Mouse (Mus musculus) regulatory T cell (primary cell): Measurements from ENCODE around the gene Mrpl58.

ENCODE experiments used
- in situ Hi-C: fragments of 300-600 bp; cut with MboI, MseI; formaldehyde crosslinking; loops from one replicate; pipeline ENCODE4 v1.15.1; 2025; ENCODE audit warnings: high pct_unique_total_duplicates

Mrpl58 gene

GRCm38 (mm10) chr11:115403338-115404124, at the start of gene Mrpl58:
TSS of gene Mrpl58 (plus strand) at chr11:115403752.
- in situ Hi-C loops: no loop called here

- in situ Hi-C loops: no loop called here
Measured at GRCm38 (mm10) chr11:115354183-115354582, 49.4 kb upstream of the Mrpl58 start.

- in situ Hi-C loops: loop anchor here (5.0 kb wide), 3 partner anchors 41 to 151 kb away; no protein-coding TSS in a partner anchor
Measured at GRCm38 (mm10) chr11:115358468-115358867, 45.1 kb upstream of the Mrpl58 start.

GRCm38 (mm10) chr11:115359293-115359692, 44.3 kb upstream of the Mrpl58 start:
- in situ Hi-C loops: loop anchor here (5.0 kb wide), 3 partner anchors 42 to 152 kb away; no protein-coding TSS in a partner anchor

GRCm38 (mm10) chr11:115359726-115360125, 43.8 kb upstream of the Mrpl58 start:
- in situ Hi-C loops: loop anchor here (5.0 kb wide), 3 partner anchors 42 to 152 kb away; no protein-coding TSS in a partner anchor

GRCm38 (mm10) chr11:115364136-115364535, 39.4 kb upstream of the Mrpl58 start:
- in situ Hi-C loops: no loop called here

GRCm38 (mm10) chr11:115366039-115366705, 37.4 kb upstream of the Mrpl58 start:
- in situ Hi-C loops: no loop called here

GRCm38 (mm10) chr11:115366706-115367394, 36.7 kb upstream of the Mrpl58 start:
- in situ Hi-C loops: no loop called here

- in situ Hi-C loops: no loop called here
Measured at GRCm38 (mm10) chr11:115367395-115367944, 36.1 kb upstream of the Mrpl58 start, which contains the start of gene Hid1. TSS of gene Hid1 (minus strand) at chr11:115367756.

GRCm38 (mm10) chr11:115370368-115370767, 33.2 kb upstream of the Mrpl58 start:
- in situ Hi-C loops: loop anchor here (10.0 kb wide), 1 partner anchor 1464 kb away; no protein-coding TSS in a partner anchor

GRCm38 (mm10) chr11:115371354-115371753, 32.2 kb upstream of the Mrpl58 start:
- in situ Hi-C loops: loop anchor here (10.0 kb wide), 1 partner anchor 1463 kb away; no protein-coding TSS in a partner anchor

GRCm38 (mm10) chr11:115372015-115372414, 31.5 kb upstream of the Mrpl58 start:
- in situ Hi-C loops: loop anchor here (10.0 kb wide), 1 partner anchor 1463 kb away; no protein-coding TSS in a partner anchor

GRCm38 (mm10) chr11:115372737-115373136, 30.8 kb upstream of the Mrpl58 start:
- in situ Hi-C loops: loop anchor here (10.0 kb wide), 1 partner anchor 1462 kb away; no protein-coding TSS in a partner anchor

GRCm38 (mm10) chr11:115373805-115374694, 29.5 kb upstream of the Mrpl58 start:
- in situ Hi-C loops: loop anchor here (10.0 kb wide), 1 partner anchor 1461 kb away; no protein-coding TSS in a partner anchor

- in situ Hi-C loops: loop anchor here (10.0 kb wide), 1 partner anchor 1460 kb away; no protein-coding TSS in a partner anchor
Measured at GRCm38 (mm10) chr11:115374695-115375425, 28.7 kb upstream of the Mrpl58 start.

- in situ Hi-C loops: loop anchor here (10.0 kb wide), 1 partner anchor 1458 kb away; no protein-coding TSS in a partner anchor
Measured at GRCm38 (mm10) chr11:115376722-115377121, 26.8 kb upstream of the Mrpl58 start.

GRCm38 (mm10) chr11:115377254-115377653, 26.3 kb upstream of the Mrpl58 start:
- in situ Hi-C loops: loop anchor here (10.0 kb wide), 1 partner anchor 1458 kb away; no protein-coding TSS in a partner anchor

- in situ Hi-C loops: loop anchor here (10.0 kb wide), 1 partner anchor 1457 kb away; no protein-coding TSS in a partner anchor
Measured at GRCm38 (mm10) chr11:115377854-115378253, 25.7 kb upstream of the Mrpl58 start.

GRCm38 (mm10) chr11:115381276-115381675, 22.3 kb upstream of the Mrpl58 start:
- in situ Hi-C loops: no loop called here
